Mouse (Mus musculus): ENCODE measurements at regions not wholly inside any gene's neighbourhood (a gene's known extent, or its start where the extent isn't known, plus 50 kb on each side); places are given as distances from the start of the nearest gene placed in this dataset.

- TF ChIP-seq CTCF (IDR thresholded peaks at IDR 0.05; ENCODE audit: low read depth) (no peak), EP300 (optimal IDR thresholded peaks at IDR 0.05) (no peak)
Observed at GRCm38 (mm10) chr4:95474726-95475406, 82.4 kb upstream of the Fggy start.
